Mouse (Mus musculus): ENCODE data around the gene Cyp4x1. TPM values are rescaled to one million over a fixed set of nuclear protein-coding genes. Genes with fewer than 3 reads are reported as not detected.

The Cyp4x1 gene
- total RNA-seq, 2 experiments from 2014 or later = 8.5 to 9.7 TPM

DNA sequence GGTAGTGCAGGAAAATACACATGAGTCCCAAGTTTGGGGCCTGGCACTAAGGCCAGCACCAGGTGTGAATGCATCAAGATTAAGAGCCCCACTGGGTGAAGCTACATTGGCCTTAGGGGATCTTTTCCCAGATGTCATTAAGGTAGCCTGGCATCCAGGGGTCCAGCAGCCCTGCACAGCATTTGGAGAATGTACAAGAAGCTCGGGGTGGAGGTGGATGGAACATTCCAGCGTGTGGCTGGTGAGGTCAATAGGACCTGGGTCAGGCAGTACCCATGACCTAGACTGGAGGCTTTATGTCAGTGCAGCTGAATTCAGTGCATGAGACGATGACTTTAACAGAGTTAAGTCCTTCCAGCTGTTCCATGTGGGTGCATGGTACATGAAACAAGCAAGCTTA, 42.3 kb downstream of the Cyp4x1 start:
- DNase-seq (ENCODE audit: low spot score in 2 of 2) = no peak

DNA sequence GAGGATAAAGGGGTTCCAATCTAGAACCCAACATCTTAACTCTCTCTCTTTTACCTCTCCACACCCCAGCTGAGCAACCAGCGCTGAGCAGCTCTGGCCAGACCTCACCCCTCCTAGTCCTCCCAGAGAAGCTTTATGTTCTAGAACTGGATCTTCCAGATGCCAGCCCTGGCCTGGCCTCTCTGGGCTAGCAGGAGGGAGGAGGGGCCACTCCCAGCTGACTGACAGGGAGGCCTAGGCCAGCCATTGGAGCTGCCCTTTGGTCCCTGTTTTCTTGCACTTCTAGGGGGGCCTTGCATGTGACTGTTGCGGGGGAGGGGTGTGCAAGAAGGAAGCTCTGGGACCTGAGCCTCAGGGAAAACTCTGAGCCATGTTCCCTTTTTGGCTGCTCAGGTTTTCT, 43.5 kb downstream of the Cyp4x1 start:
- DNase-seq (ENCODE audit: low spot score in 2 of 2) = no peak

DNA sequence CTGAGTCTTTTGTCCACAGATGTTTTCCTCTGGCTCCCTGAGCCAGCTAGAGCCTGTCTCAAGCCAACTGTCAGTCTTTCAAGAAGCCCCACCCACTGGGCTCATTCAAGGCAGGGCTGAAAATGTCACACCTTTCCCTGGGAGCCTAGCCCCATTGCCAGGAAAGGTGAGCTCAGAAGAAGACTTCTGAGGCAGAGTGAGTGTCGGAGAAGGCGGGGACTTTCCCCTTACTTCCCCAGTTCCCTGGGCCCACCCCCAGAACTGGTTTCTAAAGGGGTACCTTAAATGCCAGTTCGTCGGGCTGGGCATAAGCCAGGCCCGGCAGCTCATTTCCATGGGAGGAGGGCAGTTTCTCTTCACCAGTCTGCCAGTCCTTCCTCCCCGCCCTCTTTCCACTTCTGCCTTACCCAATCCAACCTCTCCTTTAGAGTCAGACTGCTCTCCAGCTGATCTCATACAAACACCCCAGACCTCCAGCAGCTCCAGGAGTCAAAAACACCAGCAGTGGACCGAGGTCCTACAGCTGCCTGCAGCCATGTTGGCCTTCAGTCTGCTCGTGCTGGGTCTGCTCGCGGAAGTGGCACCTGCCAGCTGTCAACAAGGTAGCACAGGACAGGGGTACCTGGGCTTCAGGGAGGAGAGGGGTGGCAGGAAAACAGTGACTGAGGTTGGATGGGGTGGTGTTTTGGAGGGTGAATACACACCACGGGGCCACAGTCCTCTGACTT, 45.3 kb downstream of the Cyp4x1 start, which contains the start of gene Pdzk1ip1:
Gene Pdzk1ip1, plus strand, starts transcription at position 98 of the 728 bp plus-strand sequence.
- no peak for DNase-seq (ENCODE audit: low spot score in 2 of 2)

DNA sequence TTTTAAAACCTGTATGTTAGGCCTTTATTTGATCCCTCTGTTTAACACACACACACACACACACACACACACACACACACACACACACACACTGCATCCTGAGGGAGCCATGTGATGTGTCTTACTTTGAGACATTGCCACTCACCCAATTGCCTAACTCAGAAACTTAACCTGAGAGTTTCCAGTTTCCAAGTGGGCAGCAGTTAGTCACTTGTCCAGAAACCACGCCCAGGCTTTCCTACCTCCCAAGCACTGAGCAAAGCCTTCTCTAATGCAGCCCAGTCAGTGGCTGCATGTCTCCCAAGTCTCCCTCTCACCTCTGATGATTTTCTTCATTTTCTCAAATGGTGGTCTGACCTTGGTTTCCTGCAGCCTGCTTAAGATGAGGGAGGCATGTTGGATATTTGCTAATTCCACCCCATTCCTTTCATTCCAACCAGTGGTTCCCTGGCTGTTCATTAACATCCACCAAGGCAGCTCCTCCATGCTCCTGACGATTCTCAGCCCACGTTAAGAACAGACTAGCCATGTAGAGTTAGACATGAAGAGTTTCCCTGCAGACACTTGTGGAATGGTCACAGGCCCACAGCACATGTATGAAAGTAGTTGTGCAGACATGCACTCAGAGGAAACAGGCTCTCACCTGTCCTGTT, 47.2 kb downstream of the Cyp4x1 start:
- DNase-seq (ENCODE audit: low spot score in 2 of 2) = no peak

DNA sequence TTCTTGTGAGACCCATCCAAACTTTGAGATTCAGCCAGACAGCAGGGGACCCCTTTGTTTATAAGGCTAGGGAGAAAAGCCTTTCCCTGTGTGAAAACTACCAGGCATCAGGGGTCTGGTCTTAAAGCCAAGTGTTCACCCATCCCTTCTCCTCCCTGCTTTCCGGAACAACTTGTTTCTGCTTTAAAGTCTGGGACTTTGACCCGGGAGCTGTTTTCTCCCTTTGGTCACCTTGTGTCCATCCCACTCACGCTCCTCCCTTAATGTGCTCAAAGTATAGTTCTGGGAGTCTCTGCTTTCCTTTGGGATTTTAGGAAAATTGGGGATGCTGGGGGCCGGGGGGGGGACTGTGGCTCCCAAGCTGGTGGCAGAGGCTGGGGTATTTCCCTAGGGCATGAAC, 47.8 kb downstream of the Cyp4x1 start:
- no peak for DNase-seq (ENCODE audit: low spot score in 2 of 2)

DNA sequence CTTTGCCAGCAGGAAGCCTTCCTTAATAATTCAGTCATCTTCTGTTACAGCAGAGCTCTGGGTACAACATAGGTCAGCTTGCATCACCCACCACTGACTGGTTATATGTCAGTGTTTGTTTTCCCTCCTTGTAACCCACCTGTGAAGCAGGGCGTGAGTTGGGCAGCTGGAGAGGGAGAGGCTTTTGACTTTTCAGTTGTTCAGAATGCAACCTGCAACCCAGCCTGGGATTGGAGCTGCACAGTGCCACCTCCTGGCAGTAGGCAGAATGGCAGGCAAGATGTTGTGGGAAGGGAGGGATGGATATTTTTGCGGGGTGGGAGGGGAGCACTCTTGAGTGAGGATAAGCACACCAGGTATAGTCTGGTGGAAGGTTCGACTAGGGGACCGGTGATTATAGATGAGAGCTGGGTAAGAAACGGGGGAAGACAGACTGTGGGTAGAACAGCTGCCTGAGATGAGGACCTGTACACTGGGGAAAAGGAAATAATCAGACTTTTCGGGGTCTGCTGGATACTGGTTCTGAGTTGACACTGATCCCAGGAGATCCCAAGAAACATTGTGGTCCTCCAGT, 48.5 kb downstream of the Cyp4x1 start:
- peak; percentile 40 to 48 for DNase-seq (ENCODE audit: low spot score in 2 of 2)

DNA sequence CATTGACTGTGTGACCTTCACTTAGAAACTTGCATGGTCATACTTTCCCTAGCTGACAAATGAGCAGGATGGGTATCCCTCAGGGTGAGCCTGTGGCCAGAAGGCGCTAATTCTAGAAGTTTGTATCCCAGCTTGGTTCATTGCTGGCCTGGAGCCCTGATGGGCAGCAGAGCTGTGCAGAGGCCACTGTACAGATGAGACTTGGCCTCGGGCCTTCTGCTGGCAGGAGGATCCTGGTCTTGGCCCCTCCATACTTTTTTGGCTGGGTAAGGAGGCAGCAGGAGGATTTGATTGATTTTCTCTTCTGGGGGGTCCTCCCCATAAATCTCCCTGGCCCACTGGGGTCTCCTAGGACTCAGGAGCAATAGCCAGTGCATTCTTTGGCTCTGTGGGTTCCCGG, 51.0 kb downstream of the Cyp4x1 start:
- no peak for DNase-seq (ENCODE audit: low spot score in 2 of 2)

DNA sequence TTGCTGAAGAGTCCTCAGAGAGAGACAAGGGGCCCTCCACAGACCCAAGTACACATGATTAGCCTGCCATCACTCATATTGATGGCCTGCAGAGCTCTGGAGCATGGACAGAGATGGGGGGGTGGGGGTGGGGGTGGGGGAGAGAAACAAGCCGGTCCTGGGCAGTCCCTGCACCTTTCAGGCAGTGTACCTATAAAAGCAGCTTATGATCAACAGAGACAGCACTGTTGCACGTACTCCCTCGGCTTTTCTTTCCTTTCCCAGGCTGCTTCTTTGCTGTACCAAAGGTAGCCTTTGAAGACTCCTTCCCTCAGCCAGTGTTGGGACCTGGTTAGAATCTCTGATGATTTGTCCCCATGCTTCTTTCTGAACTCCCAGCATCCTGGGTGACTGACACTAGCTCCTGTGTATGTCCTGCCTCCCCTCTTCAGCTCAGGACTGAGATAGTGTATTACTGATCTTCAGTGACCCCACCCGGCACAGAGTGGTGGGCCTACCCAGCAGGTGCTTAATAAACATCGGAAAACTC, 54.2 kb downstream of the Cyp4x1 start:
- no peak for DNase-seq (ENCODE audit: low spot score in 2 of 2)

DNA sequence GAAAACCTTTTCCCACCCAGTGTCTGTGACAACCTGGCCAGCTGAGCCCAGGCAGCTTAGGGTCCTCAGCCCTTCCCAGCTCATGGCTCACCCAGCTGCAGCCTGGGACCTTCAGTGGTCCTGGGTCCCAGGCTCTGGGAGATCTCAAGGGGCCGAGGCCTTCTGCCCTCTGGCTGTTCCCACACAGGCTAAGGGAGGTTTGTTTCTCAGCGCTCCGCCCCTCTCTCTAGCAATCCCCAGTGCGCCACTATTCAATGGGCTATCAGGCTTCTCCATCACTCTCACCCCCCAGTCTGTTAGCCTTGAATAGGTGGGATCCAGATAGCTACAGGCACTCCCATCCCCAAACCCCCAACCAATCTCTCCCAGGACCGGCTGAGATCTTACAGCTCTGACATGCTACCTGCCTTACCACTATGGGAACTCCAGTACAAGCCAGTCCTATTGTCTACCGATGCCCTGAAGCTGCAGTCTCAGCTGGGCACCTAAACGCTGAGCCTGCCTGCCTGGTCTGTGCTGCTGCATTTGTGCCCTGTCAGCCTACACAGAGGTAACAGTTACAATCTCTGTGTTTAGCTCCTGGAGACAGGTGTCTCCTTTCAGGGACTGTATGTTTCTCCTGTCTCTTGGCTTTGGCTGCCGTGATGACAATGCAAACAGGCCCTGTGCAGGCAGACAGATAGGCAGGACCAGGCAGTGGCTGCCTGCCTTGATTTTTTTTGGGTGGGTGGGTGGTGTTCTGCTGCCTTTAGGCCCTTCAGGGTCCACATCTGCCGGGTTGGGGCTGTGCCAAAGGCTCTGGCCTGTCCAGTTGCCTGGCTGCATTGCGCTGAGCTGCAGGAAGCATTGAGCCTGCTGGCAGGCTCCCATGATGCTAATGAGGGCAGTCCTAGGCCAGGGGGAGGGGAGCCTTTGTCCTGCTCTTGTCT, 54.9 kb downstream of the Cyp4x1 start:
- DNase-seq (ENCODE audit: low spot score in 2 of 2) = peak in 1 of 2 experiments; percentile 28

DNA sequence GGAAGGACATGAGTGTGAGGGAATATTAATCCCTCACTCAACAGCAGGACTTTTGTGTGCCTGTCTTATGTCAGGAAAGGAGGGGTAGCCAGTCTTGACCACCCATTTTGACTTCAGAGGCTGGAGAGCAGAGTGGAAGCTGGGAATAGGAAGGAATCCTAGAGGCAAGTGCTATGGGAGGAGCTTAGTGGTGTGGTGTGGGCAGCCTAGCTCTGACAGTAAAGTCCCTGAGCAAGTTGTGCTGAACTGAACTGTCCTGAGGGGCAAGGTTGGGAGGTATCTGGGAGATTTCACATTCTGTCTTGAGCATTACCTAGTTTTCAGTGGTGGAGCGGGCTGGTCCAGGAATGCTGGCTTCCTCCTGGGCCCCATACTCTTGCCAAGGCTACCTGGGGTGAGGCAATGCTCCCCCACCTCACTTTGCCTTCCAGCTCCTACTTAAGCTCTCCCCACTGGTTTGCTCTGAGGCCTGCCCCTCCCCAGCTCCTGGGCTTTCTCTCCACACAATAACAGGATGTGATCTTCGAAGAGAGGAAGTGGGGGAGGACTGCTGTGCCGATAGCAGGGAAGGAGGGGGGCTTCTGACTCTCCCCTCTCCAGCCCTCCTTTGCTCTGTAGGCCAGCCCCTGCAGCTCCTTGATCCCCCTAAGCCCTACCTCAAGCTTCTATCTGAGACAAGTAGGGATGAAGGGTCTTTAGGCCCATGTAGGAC, 58.7 kb downstream of the Cyp4x1 start:
- no peak for DNase-seq (ENCODE audit: low spot score in 2 of 2)

DNA sequence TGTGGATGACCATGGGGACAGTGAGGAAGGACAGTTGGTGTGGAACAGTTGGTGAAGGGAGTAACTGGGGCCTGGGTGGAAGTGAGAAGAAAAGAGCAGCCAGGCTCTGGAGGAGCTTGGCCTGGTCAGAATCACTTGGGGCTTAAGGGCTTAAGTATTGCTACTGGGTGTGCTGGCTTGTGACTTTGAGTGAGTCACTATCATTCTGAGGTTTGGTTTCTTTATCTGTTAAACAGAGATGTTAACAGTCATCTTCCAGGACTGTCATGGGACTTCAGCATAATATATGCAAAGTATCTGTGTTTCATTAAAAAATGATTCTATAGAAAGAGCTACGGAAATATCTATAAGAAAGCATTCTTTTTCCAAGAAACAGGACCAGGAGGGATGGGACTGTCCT, 59.3 kb downstream of the Cyp4x1 start:
- no peak for DNase-seq (ENCODE audit: low spot score in 2 of 2)

DNA sequence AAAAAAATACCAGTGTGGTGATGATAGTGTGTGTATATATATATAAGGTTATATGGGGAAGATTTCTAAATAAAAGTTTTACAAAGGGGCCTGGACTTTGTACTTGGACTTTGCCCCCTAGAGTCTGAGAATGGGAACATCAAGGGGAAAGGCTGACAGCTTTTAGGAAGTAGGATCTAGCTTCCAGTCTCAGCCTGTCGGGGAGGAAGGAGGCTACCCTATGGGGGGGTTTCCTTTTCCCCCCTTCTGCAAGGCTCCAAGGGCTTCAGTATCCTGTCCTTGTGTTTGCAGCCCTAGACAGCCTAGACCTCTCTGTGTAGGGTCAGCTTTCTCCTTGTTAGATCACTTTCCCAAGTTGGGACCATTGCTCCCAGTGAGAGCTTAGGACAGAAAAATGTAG, 62.4 kb downstream of the Cyp4x1 start:
- no peak for DNase-seq (ENCODE audit: low spot score in 2 of 2)

DNA sequence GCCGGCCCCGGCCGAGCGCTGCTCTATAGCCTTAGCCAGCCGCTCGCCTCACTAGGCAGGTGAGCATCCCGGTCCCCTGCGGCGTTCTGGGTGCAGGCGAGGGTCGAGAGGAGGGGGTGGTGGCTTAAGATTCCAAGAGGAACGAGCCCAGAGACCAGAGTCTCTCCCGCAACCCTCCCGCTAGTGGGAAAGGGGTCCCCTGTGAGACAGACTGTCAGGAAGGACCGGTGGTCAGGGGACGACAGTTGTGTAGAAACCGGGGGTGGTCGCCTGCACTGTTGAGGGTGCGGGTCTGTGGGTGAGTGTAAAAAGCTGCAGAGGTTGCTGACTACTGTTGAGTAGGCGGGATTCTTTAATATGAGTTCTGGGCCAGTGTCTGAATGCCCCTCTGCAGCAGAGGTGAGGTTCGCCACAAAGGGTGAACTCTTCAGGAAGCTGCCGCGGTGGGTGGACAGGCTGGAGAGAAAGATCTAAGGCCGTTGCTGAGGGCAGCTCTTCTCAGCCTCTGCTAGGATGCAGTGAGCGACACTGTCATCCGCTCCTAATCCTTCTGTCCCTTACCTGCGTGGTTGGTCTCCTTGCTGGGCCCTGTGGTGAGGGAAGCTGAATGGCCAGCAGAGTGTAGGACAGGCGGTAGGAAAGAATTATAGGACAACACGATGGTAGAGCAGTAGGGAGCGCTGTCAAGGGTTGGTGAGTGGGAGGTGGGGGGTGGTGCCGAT, 70.4 kb downstream of the Cyp4x1 start:
- no peak for DNase-seq (ENCODE audit: low spot score in 2 of 2)

DNA sequence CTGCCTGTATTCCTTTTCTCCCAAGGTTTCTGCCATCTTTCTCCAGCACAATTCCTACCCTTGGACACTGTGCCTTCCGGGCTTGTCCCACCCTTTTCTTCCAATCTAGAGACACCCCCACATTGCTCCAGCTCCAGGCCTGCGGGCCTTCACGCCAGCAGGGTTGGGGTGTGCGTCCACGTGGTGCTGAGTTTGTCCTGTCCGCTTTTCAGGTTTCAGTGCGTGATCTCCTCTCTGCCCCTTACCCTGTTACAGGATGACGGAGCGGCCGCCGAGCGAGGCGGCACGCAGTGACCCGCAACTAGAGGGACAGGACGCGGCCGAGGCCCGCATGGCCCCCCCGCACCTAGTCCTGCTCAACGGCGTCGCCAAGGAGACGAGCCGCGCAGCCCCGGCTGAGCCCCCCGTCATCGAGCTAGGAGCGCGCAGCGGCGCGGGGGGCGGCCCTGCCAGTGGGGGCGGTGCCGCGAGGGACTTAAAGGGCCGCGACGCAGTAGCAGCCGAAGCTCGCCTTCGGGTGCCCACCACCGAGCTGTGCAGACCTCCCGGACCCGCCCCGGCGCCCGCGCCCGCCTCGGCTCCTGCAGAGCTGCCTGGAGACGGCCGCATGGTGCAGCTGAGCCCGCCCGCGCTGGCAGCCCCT, 71.1 kb downstream of the Cyp4x1 start:
- peak; percentile 23 to 29 for DNase-seq (ENCODE audit: low spot score in 2 of 2)

DNA sequence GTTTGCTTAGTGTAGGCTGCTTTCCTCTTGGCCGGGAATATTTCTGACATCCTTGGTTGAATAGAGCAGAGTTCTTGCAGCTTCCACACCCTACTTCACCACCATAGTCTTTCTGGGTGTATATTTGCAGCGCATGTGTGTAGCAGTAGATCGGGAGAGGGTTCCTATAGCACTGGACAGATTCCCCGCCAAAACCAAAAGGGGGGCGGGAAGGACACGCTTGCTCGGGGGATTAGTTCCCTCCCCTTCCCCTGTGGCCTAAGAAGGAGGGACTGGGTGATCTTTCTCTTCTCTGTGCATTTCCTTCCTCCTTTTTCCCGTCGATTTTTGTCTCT, 71.6 kb downstream of the Cyp4x1 start:
- DNase-seq (ENCODE audit: low spot score in 2 of 2) = no peak

DNA sequence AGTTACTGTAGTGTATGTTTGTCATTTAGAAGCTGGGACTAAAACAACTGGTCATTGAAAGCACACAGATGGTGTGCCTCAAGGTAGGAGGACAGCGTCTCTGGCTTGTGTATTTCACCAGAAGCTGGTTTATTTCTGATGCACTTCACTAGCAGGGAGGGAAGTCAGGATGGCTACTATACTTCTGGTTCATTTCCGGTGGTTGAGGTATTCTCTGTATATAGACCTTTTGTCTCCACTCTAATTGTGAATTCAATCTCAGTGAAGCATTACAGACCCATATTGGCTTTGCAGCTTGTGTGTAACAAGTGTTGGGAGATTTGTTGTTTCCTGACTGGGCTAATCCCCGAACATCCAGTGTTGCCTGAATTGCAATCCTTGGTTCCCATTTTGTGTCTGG, 73.3 kb downstream of the Cyp4x1 start:
- DNase-seq (ENCODE audit: low spot score in 2 of 2) = no peak

DNA sequence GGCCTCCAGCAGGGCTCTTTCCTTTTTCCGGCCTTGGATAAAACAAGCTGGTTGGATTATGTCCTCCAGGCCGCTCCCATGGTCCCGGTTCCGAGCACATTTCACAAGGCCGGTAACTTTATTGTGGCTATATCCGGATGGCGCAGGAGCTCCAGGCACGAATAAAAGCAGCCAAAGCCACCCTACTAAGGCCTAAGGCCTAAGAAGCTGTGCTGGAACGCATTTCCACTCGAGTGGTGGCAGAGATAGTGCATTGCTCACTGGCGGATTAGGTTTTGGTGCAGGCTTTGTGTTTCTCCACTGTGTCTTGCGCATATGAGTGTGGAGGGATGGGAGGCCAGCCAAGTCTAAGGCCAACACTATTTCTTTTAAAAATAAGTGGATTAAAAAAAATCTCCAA, 74.2 kb downstream of the Cyp4x1 start:
- DNase-seq (ENCODE audit: low spot score in 2 of 2) = no peak

DNA sequence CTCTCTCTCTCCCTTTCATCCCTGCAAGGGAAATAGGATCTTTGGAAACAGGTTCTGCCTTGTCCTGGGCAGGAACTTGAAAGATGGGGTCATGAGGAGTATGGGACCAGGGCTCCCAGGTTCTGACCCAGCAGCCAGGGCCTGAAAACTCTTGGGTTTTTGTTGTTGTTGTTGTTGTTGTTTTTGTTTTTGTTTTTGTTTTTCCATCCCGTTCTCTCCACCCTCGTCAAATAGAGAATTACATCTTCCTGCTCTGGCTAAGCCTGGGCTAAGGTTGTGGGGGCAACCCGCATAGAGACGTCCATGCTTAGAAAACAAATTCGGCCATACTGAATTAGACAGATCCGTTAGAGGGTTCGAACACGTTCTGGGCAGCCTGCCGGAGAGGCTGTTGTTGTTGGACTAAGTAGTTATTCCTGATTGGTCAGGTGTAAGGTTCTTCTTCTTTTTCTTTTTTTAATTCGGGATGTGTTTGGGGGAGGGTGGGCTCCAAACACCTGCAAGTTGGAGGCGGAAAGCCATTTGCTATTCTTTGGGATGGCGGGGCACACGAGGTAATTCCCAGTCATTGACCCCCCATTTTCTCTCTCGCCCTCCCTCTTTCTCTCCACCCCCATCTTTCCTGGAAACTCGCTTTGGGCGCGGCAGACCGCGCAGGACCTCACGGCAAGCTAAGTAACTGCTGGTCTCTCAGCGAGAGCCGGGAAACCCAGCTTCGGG, 75.0 kb downstream of the Cyp4x1 start:
- DNase-seq (ENCODE audit: low spot score in 2 of 2) = no peak

DNA sequence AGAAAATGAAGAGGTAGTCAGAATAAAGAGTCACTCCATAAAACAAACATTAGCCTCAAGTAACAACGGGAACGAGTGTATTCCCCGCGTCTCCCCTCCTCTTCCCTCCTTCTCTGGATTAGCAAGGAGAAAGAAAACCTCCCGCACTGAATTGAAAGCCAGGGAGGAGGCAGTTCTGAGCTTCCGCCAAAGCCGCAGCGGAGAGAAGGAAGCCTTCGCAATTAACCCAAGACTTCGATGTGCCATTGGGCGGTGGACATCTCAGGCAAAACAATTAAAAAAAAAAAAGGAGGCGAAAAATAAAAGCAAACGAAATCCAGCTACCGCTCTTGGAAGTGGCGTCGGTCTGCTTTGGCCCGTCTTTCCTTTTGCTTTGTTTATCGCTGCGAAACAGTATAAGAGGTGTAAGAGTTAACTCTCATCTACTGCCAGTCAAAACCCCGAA, 75.7 kb downstream of the Cyp4x1 start:
- peak in 1 of 2 experiments; percentile 33 for DNase-seq (ENCODE audit: low spot score in 2 of 2)

All from layer of hippocampus, postnatal 14 days (tissue).